Mouse (Mus musculus) splenic B cell, adult 2 months (primary cell): ENCODE data around the gene Lamtor2.

Experiments
- DNase-seq: peaks from one replicate; pipeline ENCODE4 v3.0.0-alpha.2; 2011; ENCODE audit warnings: low read depth, low spot score
- H3K27me3 ChIP-seq: 2 replicates; pipeline ENCODE4 v1.6.1; 2012; ENCODE audit warnings: mild to moderate bottlenecking, low read length, moderate library complexity, mixed read lengths; ENCODE audit not compliant: control insufficient read depth, poor library complexity, insufficient read depth, severe bottlenecking
- H3K36me3 ChIP-seq: 2 replicates; pipeline ENCODE4 v1.6.1; 2012; ENCODE audit warnings: mild to moderate bottlenecking, low read length, moderate library complexity, mixed read lengths; ENCODE audit not compliant: control insufficient read depth, poor library complexity, insufficient read depth, severe bottlenecking

Lamtor2 gene

GRCm38 (mm10) chr3:88541622-88542401 is 11.1 kb downstream of the Lamtor2 start:
- no peaks in the 10 kb centered on the region for H3K36me3 ChIP-seq
- no peak for DNase-seq
- H3K27me3 ChIP-seq, result no peaks in the 10 kb centered on the region

GRCm38 (mm10) chr3:88540085-88540484 is 12.8 kb downstream of the Lamtor2 start:
- DNase-seq, result no peak
- H3K36me3 ChIP-seq, result no peaks in the 10 kb centered on the region
- H3K27me3 ChIP-seq, result no peaks in the 10 kb centered on the region

- no peak for DNase-seq
- Histone ChIP-seq H3K27me3 (no peaks in the 10 kb centered on the region), H3K36me3 (no peaks in the 10 kb centered on the region)
These were observed 13.5 kb downstream of the Lamtor2 start for GRCm38 (mm10) chr3:88539397-88539796.

GRCm38 (mm10) chr3:88538271-88539145 is 14.4 kb downstream of the Lamtor2 start:
- DNase-seq, result no peak
- no peaks in the 10 kb centered on the region for H3K36me3 ChIP-seq
- no peaks in the 10 kb centered on the region for H3K27me3 ChIP-seq

GRCm38 (mm10) chr3:88537146-88537545 is 15.7 kb downstream of the Lamtor2 start:
- no peak for DNase-seq
- Histone ChIP-seq H3K36me3 (no peaks in the 10 kb centered on the region), H3K27me3 (0 out of 2 replicates have a peak, but pooled peaks cover 1% of the 10 kb centered on the region)

- Histone ChIP-seq H3K36me3 (no peaks in the 10 kb centered on the region), H3K27me3 (0 out of 2 replicates have a peak, but pooled peaks cover 2% of the 10 kb centered on the region)
- peak; percentile 43 for DNase-seq
These were observed 16.6 kb downstream of the Lamtor2 start for GRCm38 (mm10) chr3:88536103-88536930.

- H3K27me3 ChIP-seq, result 0 out of 2 replicates have a peak, but pooled peaks cover 2% of the 10 kb centered on the region
- H3K36me3 ChIP-seq, result no peaks in the 10 kb centered on the region
- DNase-seq, result no peak
These were observed 17.3 kb downstream of the Lamtor2 start for GRCm38 (mm10) chr3:88535527-88535926.

- 0 out of 2 replicates have a peak, but pooled peaks cover 2% of the 10 kb centered on the region for H3K27me3 ChIP-seq
- no peak for DNase-seq
These were observed 17.9 kb downstream of the Lamtor2 start for GRCm38 (mm10) chr3:88535005-88535404.

GRCm38 (mm10) chr3:88533706-88534105 is 19.2 kb downstream of the Lamtor2 start:
- Histone ChIP-seq H3K27me3 (0 out of 2 replicates have a peak, but pooled peaks cover 2% of the 10 kb centered on the region), H3K36me3 (no peaks in the 10 kb centered on the region)
- DNase-seq, result no peak

More at GRCm38 (mm10) chr3:88535005-88535404, 17.9 kb downstream of the Lamtor2 start:
- H3K36me3 ChIP-seq, result no peaks in the 10 kb centered on the region

- DNase-seq, result no peak
These were observed 20.0 kb downstream of the Lamtor2 start for GRCm38 (mm10) chr3:88532689-88533511.

GRCm38 (mm10) chr3:88532299-88532674 is 20.6 kb downstream of the Lamtor2 start, which contains the start of gene Mex3a:
Gene Mex3a, plus strand, starts transcription at chr3:88532395.
- H3K36me3 ChIP-seq, result no peaks in the 10 kb centered on the region
- no peak for DNase-seq
- H3K27me3 ChIP-seq, result 0 out of 2 replicates have a peak, but pooled peaks cover 2% of the 10 kb centered on the region

More at GRCm38 (mm10) chr3:88532689-88533511, 20.0 kb downstream of the Lamtor2 start:
- no peaks in the 10 kb centered on the region for H3K36me3 ChIP-seq
- 0 out of 2 replicates have a peak, but pooled peaks cover 2% of the 10 kb centered on the region for H3K27me3 ChIP-seq

- Histone ChIP-seq H3K27me3 (0 out of 2 replicates have a peak, but pooled peaks cover 2% of the 10 kb centered on the region), H3K36me3 (no peaks in the 10 kb centered on the region)
- DNase-seq, result peak; percentile 75
These were observed 21.3 kb downstream of the Lamtor2 start for GRCm38 (mm10) chr3:88531348-88532298.
